Mouse (Mus musculus): ENCODE measurements around the gene R3hdm1.
"Not testable (repeated sequence)": the region's sequence is repeated elsewhere in the genome, so short reads cannot be mapped to it uniquely, and the experiment has no call there.

The R3hdm1 gene

GRCm38 (mm10) chr1:128120913-128121627 is 18.0 kb downstream of the R3hdm1 start:
- DNase-seq (ENCODE audit: low spot score in 2 of 2) = no peak

GRCm38 (mm10) chr1:128136222-128136621 is 33.1 kb downstream of the R3hdm1 start:
- not testable (repeated sequence) for DNase-seq (ENCODE audit: low spot score in 2 of 2)

GRCm38 (mm10) chr1:128141039-128141438 is 37.9 kb downstream of the R3hdm1 start:
- no peak for DNase-seq (ENCODE audit: low spot score in 2 of 2)

- DNase-seq (ENCODE audit: low spot score in 2 of 2) = no peak
These were observed 38.6 kb downstream of the R3hdm1 start for GRCm38 (mm10) chr1:128141737-128142136.

- no peak for DNase-seq (ENCODE audit: low spot score in 2 of 2)
These were observed 63.9 kb downstream of the R3hdm1 start for GRCm38 (mm10) chr1:128166956-128167355.

- DNase-seq (ENCODE audit: low spot score in 2 of 2) = no peak
These were observed 67.0 kb downstream of the R3hdm1 start for GRCm38 (mm10) chr1:128170104-128170503.

- DNase-seq (ENCODE audit: low spot score in 2 of 2) = no peak
These were observed 88.3 kb downstream of the R3hdm1 start for GRCm38 (mm10) chr1:128191426-128191825.

- no peak for DNase-seq (ENCODE audit: low spot score in 2 of 2)
These were observed 89.3 kb downstream of the R3hdm1 start for GRCm38 (mm10) chr1:128192369-128192768.

- no peak for DNase-seq (ENCODE audit: low spot score in 2 of 2)
These were observed 90.9 kb downstream of the R3hdm1 start for GRCm38 (mm10) chr1:128194011-128194410.

- DNase-seq (ENCODE audit: low spot score in 2 of 2) = no peak
These were observed 94.3 kb downstream of the R3hdm1 start for GRCm38 (mm10) chr1:128197353-128197752.

GRCm38 (mm10) chr1:128213261-128213660 is 110.2 kb downstream of the R3hdm1 start:
- DNase-seq (ENCODE audit: low spot score in 2 of 2) = no peak

GRCm38 (mm10) chr1:128221886-128222285 is 118.8 kb downstream of the R3hdm1 start:
- no peak for DNase-seq (ENCODE audit: low spot score in 2 of 2)

- no peak for DNase-seq (ENCODE audit: low spot score in 2 of 2)
These were observed 120.2 kb downstream of the R3hdm1 start for GRCm38 (mm10) chr1:128223304-128223703.

GRCm38 (mm10) chr1:128235181-128235580 is 132.1 kb downstream of the R3hdm1 start:
- no peak for DNase-seq (ENCODE audit: low spot score in 2 of 2)

GRCm38 (mm10) chr1:128243627-128243995 is 140.5 kb downstream of the R3hdm1 start, which contains the start of gene Ubxn4:
Gene Ubxn4, plus strand, starts transcription at chr1:128243964.
- no peak for DNase-seq (ENCODE audit: low spot score in 2 of 2)

- peak; percentile 92 to 94 for DNase-seq (ENCODE audit: low spot score in 2 of 2)
These were observed 141.1 kb downstream of the R3hdm1 start for GRCm38 (mm10) chr1:128243996-128244726.

- peak; percentile 8 to 9 for DNase-seq (ENCODE audit: low spot score in 2 of 2)
These were observed 141.7 kb downstream of the R3hdm1 start for GRCm38 (mm10) chr1:128244727-128245355.

- not testable (repeated sequence) for DNase-seq (ENCODE audit: low spot score in 2 of 2)
These were observed 164.0 kb downstream of the R3hdm1 start for GRCm38 (mm10) chr1:128267061-128267460.

GRCm38 (mm10) chr1:128270731-128271130 is 167.6 kb downstream of the R3hdm1 start:
- DNase-seq (ENCODE audit: low spot score in 2 of 2) = no peak

- DNase-seq (ENCODE audit: low spot score in 2 of 2) = no peak
These were observed 172.8 kb downstream of the R3hdm1 start for GRCm38 (mm10) chr1:128275908-128276307.

- no peak for DNase-seq (ENCODE audit: low spot score in 2 of 2)
These were observed 175.5 kb downstream of the R3hdm1 start for GRCm38 (mm10) chr1:128278563-128278962.

- DNase-seq (ENCODE audit: low spot score in 2 of 2) = no peak
These were observed 178.7 kb downstream of the R3hdm1 start for GRCm38 (mm10) chr1:128281753-128282152.

GRCm38 (mm10) chr1:128282924-128283323 is 179.8 kb downstream of the R3hdm1 start:
- no peak for DNase-seq (ENCODE audit: low spot score in 2 of 2)

Data from urinary bladder, adult 18-20 months (tissue).